Mouse (Mus musculus): ENCODE results near the gene Hsd17b3. TPM values are rescaled to one million over a fixed set of nuclear protein-coding genes. Genes with fewer than 3 reads are reported as not detected.

Gene Hsd17b3
- total and polyA plus RNA-seq, 2 experiments from 2014 or later: not detected

DNA sequence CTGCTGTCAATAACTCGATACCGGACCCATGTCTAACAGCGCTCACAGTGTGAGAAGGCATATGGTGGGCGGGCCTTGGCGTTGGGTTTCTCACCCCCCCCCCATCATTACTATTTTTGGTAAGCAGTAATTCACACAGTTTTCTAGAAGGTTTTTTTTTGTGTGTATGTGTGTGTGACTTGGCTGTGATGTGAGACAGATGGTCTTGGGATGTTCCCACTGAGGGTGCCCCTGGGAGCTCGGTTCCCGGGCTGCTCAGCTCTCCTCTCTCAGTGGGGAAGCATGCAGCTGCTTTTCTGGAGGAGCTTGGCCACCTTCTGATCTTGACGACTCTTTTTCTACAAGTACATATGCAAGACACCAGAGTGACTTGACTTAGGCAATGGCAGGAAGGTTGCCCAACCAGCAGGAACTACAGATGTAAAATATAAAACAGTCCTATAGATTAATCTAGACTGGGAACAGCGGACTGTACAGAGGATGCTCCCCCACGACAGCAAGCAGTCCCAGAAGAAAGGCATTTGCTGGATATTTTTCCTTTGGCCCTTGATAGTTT, 70.4 kb downstream of the Hsd17b3 start:
- H3K4me1 ChIP-seq (ENCODE audit: control insufficient read depth, insufficient read depth): no peaks in the 10 kb centered on the region

GRCm38 (mm10) chr13:64016048-64016447, 73.0 kb downstream of the Hsd17b3 start:
- no peaks in the 10 kb centered on the region for H3K4me1 ChIP-seq (ENCODE audit: control insufficient read depth, insufficient read depth)
- H3K4me3 ChIP-seq (ENCODE audit: low read depth, low read length): no peak overlapping the region
- DNase-seq (ENCODE audit: low spot score) (no peak), ATAC-seq (ENCODE audit: insufficient read depth, low read depth) (no peak)
- no peak overlapping the region for H3K4me2 ChIP-seq (ENCODE audit: low read depth, low read length)
- no peaks in the 10 kb centered on the region for H3K9me3 ChIP-seq (replicated peaks; ENCODE audit: control insufficient read depth, low read length)
- no peaks in the 10 kb centered on the region for H3K36me3 ChIP-seq (replicated peaks; ENCODE audit: control insufficient read depth, insufficient read depth, low read length)
- H3K27me3 ChIP-seq (ENCODE audit: control insufficient read depth, insufficient read depth, low read length): no peaks in the 10 kb centered on the region
- H3K9ac ChIP-seq (replicated peaks; ENCODE audit: low read depth, low read length): no peak overlapping the region
- 60% methylated on average over 4 of the region's 4 CpGs for WGBS
- TF ChIP-seq CTCF (IDR thresholded peaks at IDR 0.05; ENCODE audit: low read depth): no peak
- no peak for TF ChIP-seq EP300 (IDR thresholded peaks at IDR 0.05; ENCODE audit: low read depth)
- H3K27ac ChIP-seq (ENCODE audit: low read depth): no peak overlapping the region

More for the DNA sequence above, 70.4 kb downstream of the Hsd17b3 start:
- ATAC-seq (ENCODE audit: insufficient read depth, low read depth): no peak
- DNase-seq (ENCODE audit: low spot score): no peak
- Histone ChIP-seq H3K4me2 (ENCODE audit: low read depth, low read length) (no peak overlapping the region), H3K36me3 (replicated peaks; ENCODE audit: control insufficient read depth, insufficient read depth, low read length) (no peaks in the 10 kb centered on the region), H3K9me3 (replicated peaks; ENCODE audit: control insufficient read depth, low read length) (no peaks in the 10 kb centered on the region), H3K9ac (replicated peaks; ENCODE audit: low read depth, low read length) (no peak overlapping the region), H3K4me3 (ENCODE audit: low read depth, low read length) (no peak overlapping the region), H3K27me3 (ENCODE audit: control insufficient read depth, insufficient read depth, low read length) (no peaks in the 10 kb centered on the region), H3K27ac (ENCODE audit: low read depth) (no peak overlapping the region)
- TF ChIP-seq CTCF (IDR thresholded peaks at IDR 0.05; ENCODE audit: low read depth) (no peak), EP300 (IDR thresholded peaks at IDR 0.05; ENCODE audit: low read depth) (no peak)
- 64% methylated on average over 10 of the region's 10 CpGs for WGBS

DNA sequence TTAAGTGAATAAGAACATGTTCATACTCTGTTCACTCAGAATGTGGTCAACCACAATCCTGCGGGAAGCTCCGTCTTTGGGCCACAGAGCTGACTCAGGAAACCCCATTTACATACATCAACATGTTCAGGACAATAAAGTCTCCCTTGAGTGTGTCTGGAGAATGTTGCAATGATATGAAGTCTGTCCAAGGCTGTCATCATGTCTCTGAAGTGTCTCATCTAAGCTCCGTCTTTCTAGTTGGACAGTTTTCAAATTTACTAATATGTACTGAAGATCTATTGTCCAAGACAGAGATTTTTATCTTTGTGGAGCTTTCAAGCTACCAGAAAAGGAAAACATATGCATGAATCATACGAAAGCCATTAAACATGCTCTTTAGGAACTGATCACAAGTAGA, 77.9 kb downstream of the Hsd17b3 start:
- Histone ChIP-seq H3K4me1 (ENCODE audit: control insufficient read depth, insufficient read depth) (no peaks in the 10 kb centered on the region), H3K4me2 (ENCODE audit: low read depth, low read length) (no peak overlapping the region), H3K9me3 (replicated peaks; ENCODE audit: control insufficient read depth, low read length) (no peaks in the 10 kb centered on the region), H3K27me3 (ENCODE audit: control insufficient read depth, insufficient read depth, low read length) (no peaks in the 10 kb centered on the region), H3K27ac (ENCODE audit: low read depth) (no peak overlapping the region), H3K4me3 (ENCODE audit: low read depth, low read length) (no peak overlapping the region), H3K9ac (replicated peaks; ENCODE audit: low read depth, low read length) (no peak overlapping the region), H3K36me3 (replicated peaks; ENCODE audit: control insufficient read depth, insufficient read depth, low read length) (no peaks in the 10 kb centered on the region)
- DNase-seq (ENCODE audit: low spot score) (no peak), ATAC-seq (ENCODE audit: insufficient read depth, low read depth) (no peak)
- TF ChIP-seq EP300 (IDR thresholded peaks at IDR 0.05; ENCODE audit: low read depth) (no peak), CTCF (IDR thresholded peaks at IDR 0.05; ENCODE audit: low read depth) (no peak)
- 56% methylated on average over 4 of the region's 4 CpGs for WGBS

Other genes with a start within 250 kb of the Hsd17b3 start
- 2.0 and 3.7 TPM in 2 replicates for gene Slc35d2, start 40.1 kb upstream of the Hsd17b3 start, total RNA-seq (2014; rRNA removed; ENCODE audit: low replicate concordance)
- 3.5 and 5.3 TPM in 2 replicates for gene Slc35d2, start 40.1 kb upstream of the Hsd17b3 start, polyA plus RNA-seq (2015; fragmentation: Nextera tagmentation; extraction: Ambion mirVana)
- gene Zfp367, start 64.0 kb upstream of the Hsd17b3 start, total RNA-seq (2014; rRNA removed; ENCODE audit: low replicate concordance): 35.0 and 35.6 TPM in 2 replicates
- 22.7 and 23.8 TPM in 2 replicates for gene Zfp367, start 64.0 kb upstream of the Hsd17b3 start, polyA plus RNA-seq (2015; fragmentation: Nextera tagmentation; extraction: Ambion mirVana)
- gene Habp4, start 72.6 kb upstream of the Hsd17b3 start, total RNA-seq (2014; rRNA removed; ENCODE audit: low replicate concordance): 39.7 and 50.3 TPM in 2 replicates
- 42.1 and 44.0 TPM in 2 replicates for gene Habp4, start 72.6 kb upstream of the Hsd17b3 start, polyA plus RNA-seq (2015; fragmentation: Nextera tagmentation; extraction: Ambion mirVana)
- 5.6 and 12.3 TPM in 2 replicates for gene Cdc14b, start 186.1 kb upstream of the Hsd17b3 start, total RNA-seq (2014; rRNA removed; ENCODE audit: low replicate concordance)
- 7.6 and 11.6 TPM in 2 replicates for gene Cdc14b, start 186.1 kb upstream of the Hsd17b3 start, polyA plus RNA-seq (2015; fragmentation: Nextera tagmentation; extraction: Ambion mirVana)
- gene Aaed1, start 223.5 kb upstream of the Hsd17b3 start, total RNA-seq (2014; rRNA removed; ENCODE audit: low replicate concordance): 68.1 and 76.6 TPM in 2 replicates
- 67.0 and 71.4 TPM in 2 replicates for gene Aaed1, start 223.5 kb upstream of the Hsd17b3 start, polyA plus RNA-seq (2015; fragmentation: Nextera tagmentation; extraction: Ambion mirVana)